Mouse (Mus musculus) right cerebral cortex, postnatal 25 days (tissue): ENCODE results near the gene Olfr68.
"Not testable (repeated sequence)": the region's sequence is repeated elsewhere in the genome, so short reads cannot be mapped to it uniquely, and the experiment has no call there.

Experiments
- DNase-seq: peaks from one replicate; pipeline ENCODE4 v3.0.0; 2022

Gene Olfr68

GRCm38 (mm10) chr7:103762212-103762611 lies 17.3 kb downstream of the Olfr68 start:
- not testable (repeated sequence) for DNase-seq

DNA sequence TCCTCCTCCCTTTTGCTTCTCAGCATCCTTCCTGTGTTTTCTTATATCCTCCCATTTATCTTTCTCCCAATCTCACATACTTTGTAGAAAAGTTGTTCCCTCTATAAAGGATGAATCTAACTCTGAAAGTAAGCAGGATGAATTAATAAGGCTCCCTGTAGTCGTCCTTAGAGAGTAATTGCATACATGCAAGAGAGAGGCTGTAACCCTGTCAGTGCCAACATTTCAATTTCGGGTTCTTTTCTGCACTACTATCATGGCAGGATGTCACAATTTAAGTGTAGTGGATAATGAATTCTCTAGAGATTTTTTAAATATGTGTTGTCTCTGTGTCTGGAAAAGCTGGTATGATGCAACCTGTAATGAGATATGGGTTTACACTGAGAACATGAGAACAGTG lies 22.3 kb downstream of the Olfr68 start, which contains the start of gene Olfr630:
TSS of gene Olfr630 (minus strand) at position 101 of the 400 bp plus-strand sequence.
- DNase-seq = no peak

- no peak for DNase-seq
Observed at GRCm38 (mm10) chr7:103744843-103745242, 34.7 kb downstream of the Olfr68 start, which contains the start of gene Olfr629. Gene Olfr629 (minus strand): TSS chr7:103744943.

- DNase-seq = no peak
Observed at GRCm38 (mm10) chr7:103730074-103730473, 49.4 kb downstream of the Olfr68 start, which contains the start of gene Olfr628. Gene Olfr628 (plus strand): TSS chr7:103730374.
